Mouse (Mus musculus): Measurements from ENCODE around the gene Apip. TPM values are rescaled to one million over a fixed set of nuclear protein-coding genes. Genes with fewer than 3 reads are reported as not detected.

The Apip gene
- polyA plus RNA-seq (2014; fragmentation: Nextera tagmentation; extraction: Ambion mirVana) = 52.1 and 56.3 TPM in 2 replicates

- Histone ChIP-seq H3K9me3 (ENCODE audit: control insufficient read depth, low read length) (no peaks in the 10 kb centered on the region), H3K36me3 (ENCODE audit: control insufficient read depth, insufficient read depth, low read length) (no peaks in the 10 kb centered on the region), H3K4me2 (ENCODE audit: low read depth, low read length) (peak within 1 kb of the TSS; percentile 62), H3K4me1 (ENCODE audit: control insufficient read depth, insufficient read depth, low read length) (peaks cover 11% of the 10 kb centered on the region), H3K9ac (replicated peaks; ENCODE audit: low read depth, low read length) (peak within 1 kb of the TSS; percentile 79), H3K4me3 (ENCODE audit: low read depth, low read length) (peak within 1 kb of the TSS; percentile 76), H3K27me3 (ENCODE audit: control insufficient read depth, insufficient read depth, low read length) (no peaks in the 10 kb centered on the region), H3K27ac (ENCODE audit: low read depth, low read length) (peak within 1 kb of the TSS; percentile 81)
- peak; percentile 100 for ATAC-seq (ENCODE audit: low read depth)
- under 1% methylated on average over 55 of the region's 55 CpGs for WGBS
These were observed at the start of gene Apip, which contains the start of gene Pdhx for GRCm38 (mm10) chr2:103073219-103073982. Apip (plus strand) TSS chr2:103073675. Pdhx (minus strand) TSS chr2:103073513.

GRCm38 (mm10) chr2:103037831-103038230 is 35.6 kb upstream of the Apip start:
- H3K4me1 ChIP-seq (ENCODE audit: control insufficient read depth, insufficient read depth, low read length) = no peaks in the 10 kb centered on the region
- no peaks in the 10 kb centered on the region for H3K27me3 ChIP-seq (ENCODE audit: control insufficient read depth, insufficient read depth, low read length)
- no peak overlapping the region for H3K9ac ChIP-seq (replicated peaks; ENCODE audit: low read depth, low read length)
- no peak for ATAC-seq (ENCODE audit: low read depth)
- H3K27ac ChIP-seq (ENCODE audit: low read depth, low read length) = no peak overlapping the region
- no peaks in the 10 kb centered on the region for H3K36me3 ChIP-seq (ENCODE audit: control insufficient read depth, insufficient read depth, low read length)
- H3K4me2 ChIP-seq (ENCODE audit: low read depth, low read length) = no peak overlapping the region
- no peaks in the 10 kb centered on the region for H3K9me3 ChIP-seq (ENCODE audit: control insufficient read depth, low read length)
- no peak overlapping the region for H3K4me3 ChIP-seq (ENCODE audit: low read depth, low read length)
- WGBS = 86% methylated on average over 4 of the region's 4 CpGs

GRCm38 (mm10) chr2:103040896-103041295 is 32.6 kb upstream of the Apip start:
- Histone ChIP-seq H3K9ac (replicated peaks; ENCODE audit: low read depth, low read length) (no peak overlapping the region), H3K4me3 (ENCODE audit: low read depth, low read length) (no peak overlapping the region), H3K27ac (ENCODE audit: low read depth, low read length) (no peak overlapping the region), H3K36me3 (ENCODE audit: control insufficient read depth, insufficient read depth, low read length) (no peaks in the 10 kb centered on the region), H3K9me3 (ENCODE audit: control insufficient read depth, low read length) (no peaks in the 10 kb centered on the region), H3K4me1 (ENCODE audit: control insufficient read depth, insufficient read depth, low read length) (no peaks in the 10 kb centered on the region), H3K4me2 (ENCODE audit: low read depth, low read length) (no peak overlapping the region), H3K27me3 (ENCODE audit: control insufficient read depth, insufficient read depth, low read length) (no peaks in the 10 kb centered on the region)
- ATAC-seq (ENCODE audit: low read depth) = no peak
- 58% methylated on average over 8 of the region's 8 CpGs for WGBS

- H3K4me2 ChIP-seq (ENCODE audit: low read depth, low read length) = no peak overlapping the region
- no peaks in the 10 kb centered on the region for H3K9me3 ChIP-seq (ENCODE audit: control insufficient read depth, low read length)
- ATAC-seq (ENCODE audit: low read depth) = no peak
- no peak overlapping the region for H3K9ac ChIP-seq (replicated peaks; ENCODE audit: low read depth, low read length)
- H3K4me3 ChIP-seq (ENCODE audit: low read depth, low read length) = no peak overlapping the region
- H3K27ac ChIP-seq (ENCODE audit: low read depth, low read length) = no peak overlapping the region
- H3K4me1 ChIP-seq (ENCODE audit: control insufficient read depth, insufficient read depth, low read length) = peaks cover under 1% of the 10 kb centered on the region; the same call in 1 of the 2 replicates
- no peaks in the 10 kb centered on the region for H3K36me3 ChIP-seq (ENCODE audit: control insufficient read depth, insufficient read depth, low read length)
- 73% methylated on average over 2 of the region's 2 CpGs for WGBS
- H3K27me3 ChIP-seq (ENCODE audit: control insufficient read depth, insufficient read depth, low read length) = no peaks in the 10 kb centered on the region
These were observed 28.2 kb upstream of the Apip start for GRCm38 (mm10) chr2:103045286-103045685.

GRCm38 (mm10) chr2:103051937-103052893 is 21.3 kb upstream of the Apip start:
- Histone ChIP-seq H3K9me3 (ENCODE audit: control insufficient read depth, low read length) (no peaks in the 10 kb centered on the region), H3K4me3 (ENCODE audit: low read depth, low read length) (no peak overlapping the region), H3K27ac (ENCODE audit: low read depth, low read length) (no peak overlapping the region), H3K4me1 (ENCODE audit: control insufficient read depth, insufficient read depth, low read length) (peaks cover 3% of the 10 kb centered on the region; the same call in 1 of the 2 replicates), H3K9ac (replicated peaks; ENCODE audit: low read depth, low read length) (no peak overlapping the region), H3K36me3 (ENCODE audit: control insufficient read depth, insufficient read depth, low read length) (no peaks in the 10 kb centered on the region), H3K4me2 (ENCODE audit: low read depth, low read length) (no peak overlapping the region), H3K27me3 (ENCODE audit: control insufficient read depth, insufficient read depth, low read length) (no peaks in the 10 kb centered on the region)
- 88% methylated on average over 19 of the region's 19 CpGs for WGBS
- no peak for ATAC-seq (ENCODE audit: low read depth)

- WGBS = 94% methylated on average over 6 of the region's 6 CpGs
- H3K4me1 ChIP-seq (ENCODE audit: control insufficient read depth, insufficient read depth, low read length) = no peaks in the 10 kb centered on the region
- H3K4me3 ChIP-seq (ENCODE audit: low read depth, low read length) = no peak overlapping the region
- H3K36me3 ChIP-seq (ENCODE audit: control insufficient read depth, insufficient read depth, low read length) = no peaks in the 10 kb centered on the region
- no peaks in the 10 kb centered on the region for H3K27me3 ChIP-seq (ENCODE audit: control insufficient read depth, insufficient read depth, low read length)
- H3K9ac ChIP-seq (replicated peaks; ENCODE audit: low read depth, low read length) = no peak overlapping the region
- H3K27ac ChIP-seq (ENCODE audit: low read depth, low read length) = no peak overlapping the region
- H3K4me2 ChIP-seq (ENCODE audit: low read depth, low read length) = no peak overlapping the region
- ATAC-seq (ENCODE audit: low read depth) = no peak
- H3K9me3 ChIP-seq (ENCODE audit: control insufficient read depth, low read length) = no peaks in the 10 kb centered on the region
These were observed 17.7 kb upstream of the Apip start for GRCm38 (mm10) chr2:103055820-103056219.

GRCm38 (mm10) chr2:103058266-103058665 is 15.2 kb upstream of the Apip start:
- Histone ChIP-seq H3K27me3 (ENCODE audit: control insufficient read depth, insufficient read depth, low read length) (no peaks in the 10 kb centered on the region), H3K9me3 (ENCODE audit: control insufficient read depth, low read length) (no peaks in the 10 kb centered on the region), H3K36me3 (ENCODE audit: control insufficient read depth, insufficient read depth, low read length) (no peaks in the 10 kb centered on the region), H3K9ac (replicated peaks; ENCODE audit: low read depth, low read length) (no peak overlapping the region), H3K4me2 (ENCODE audit: low read depth, low read length) (no peak overlapping the region), H3K4me3 (ENCODE audit: low read depth, low read length) (no peak overlapping the region), H3K27ac (ENCODE audit: low read depth, low read length) (no peak overlapping the region), H3K4me1 (ENCODE audit: control insufficient read depth, insufficient read depth, low read length) (no peaks in the 10 kb centered on the region)
- ATAC-seq (ENCODE audit: low read depth) = no peak
- 91% methylated on average over 3 of the region's 3 CpGs for WGBS

- Histone ChIP-seq H3K9ac (replicated peaks; ENCODE audit: low read depth, low read length) (no peak overlapping the region), H3K4me2 (ENCODE audit: low read depth, low read length) (no peak overlapping the region), H3K4me1 (ENCODE audit: control insufficient read depth, insufficient read depth, low read length) (0 out of 2 replicates have a peak, but pooled peaks cover 5% of the 10 kb centered on the region), H3K9me3 (ENCODE audit: control insufficient read depth, low read length) (no peaks in the 10 kb centered on the region), H3K4me3 (ENCODE audit: low read depth, low read length) (no peak overlapping the region), H3K27ac (ENCODE audit: low read depth, low read length) (no peak overlapping the region), H3K27me3 (ENCODE audit: control insufficient read depth, insufficient read depth, low read length) (no peaks in the 10 kb centered on the region), H3K36me3 (ENCODE audit: control insufficient read depth, insufficient read depth, low read length) (no peaks in the 10 kb centered on the region)
- ATAC-seq (ENCODE audit: low read depth) = peak; percentile 82
- 23% methylated on average over 3 of the region's 3 CpGs for WGBS
These were observed 10.6 kb upstream of the Apip start for GRCm38 (mm10) chr2:103062865-103063264.

Measured in neural tube, embryonic 14.5 days (tissue).